Mouse (Mus musculus) right cerebral cortex, postnatal 4 days (tissue): ENCODE results near the gene Zbtb24.

ENCODE experiments used
- DNase-seq: peaks from one replicate; pipeline ENCODE4 v3.0.0-alpha.2; 2022

Gene Zbtb24

DNA sequence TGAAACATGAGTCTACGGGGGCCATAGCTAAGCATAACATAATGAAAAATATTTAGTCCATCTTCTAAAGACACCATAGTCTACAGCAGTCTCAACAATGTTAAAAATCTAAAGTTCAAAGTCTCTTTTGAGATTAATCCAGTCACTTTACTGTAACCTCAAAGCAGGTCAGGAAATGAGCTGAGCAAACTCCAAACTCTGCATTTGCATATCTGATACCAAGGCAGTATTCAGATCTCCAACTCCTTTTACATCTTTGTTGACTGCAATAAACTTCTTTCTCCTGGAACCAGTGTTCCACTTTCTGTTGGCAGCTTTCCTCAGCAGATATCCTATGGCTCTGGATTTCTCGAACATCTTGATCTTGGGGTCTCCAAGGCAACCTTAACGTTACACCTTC is 20.5 kb downstream of the Zbtb24 start:
- DNase-seq: no peak

- DNase-seq: no peak
Observed at GRCm38 (mm10) chr10:41472534-41472933, 22.4 kb downstream of the Zbtb24 start.

DNA sequence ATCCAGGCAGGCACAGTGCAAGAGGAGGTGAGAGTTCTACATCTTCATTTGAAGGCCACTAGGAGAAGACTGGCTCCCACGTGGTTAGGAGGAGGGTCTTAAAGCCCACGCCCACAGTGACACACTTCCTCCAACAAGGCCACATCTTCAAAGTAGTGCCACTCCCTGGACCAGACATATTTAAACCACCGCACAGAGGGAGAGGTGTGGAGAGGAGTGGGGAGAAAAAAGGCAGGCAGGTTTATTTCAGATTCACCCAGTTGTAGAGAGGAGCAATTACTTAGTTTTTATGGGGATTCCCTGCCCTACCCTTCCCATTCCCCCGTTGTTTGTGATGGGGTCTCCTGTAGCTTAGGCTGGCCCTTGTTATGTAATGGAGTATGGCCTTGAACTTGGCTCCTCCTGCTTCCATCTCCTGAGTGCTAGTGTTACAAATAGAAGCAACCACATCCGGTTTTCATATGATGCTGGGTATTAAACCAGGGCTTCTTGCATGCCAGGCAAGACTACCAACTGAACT is 22.8 kb downstream of the Zbtb24 start:
- DNase-seq: no peak

GRCm38 (mm10) chr10:41473782-41474468 is 23.7 kb downstream of the Zbtb24 start:
- DNase-seq: no peak

- DNase-seq: no peak
Observed at GRCm38 (mm10) chr10:41474981-41475391, 24.8 kb downstream of the Zbtb24 start.

- peak; percentile 62 for DNase-seq
Observed at GRCm38 (mm10) chr10:41476171-41477017, 26.2 kb downstream of the Zbtb24 start, which contains the start of gene Mical1. TSS of gene Mical1 (plus strand) at chr10:41476314.

DNA sequence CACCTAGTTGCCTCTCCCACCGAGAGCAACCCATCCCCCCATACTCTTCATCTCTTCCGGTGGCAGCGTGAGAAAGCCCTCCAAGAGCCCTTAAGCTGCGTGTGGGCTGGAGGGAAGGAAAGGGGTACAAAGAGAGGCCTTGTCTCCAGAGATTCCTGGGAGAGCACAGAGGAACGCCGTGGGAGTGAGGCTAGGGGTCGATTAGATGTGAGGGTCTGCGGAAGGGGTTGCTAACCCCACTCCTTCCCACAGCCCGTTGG is 26.8 kb downstream of the Zbtb24 start:
- peak; percentile 45 for DNase-seq

DNA sequence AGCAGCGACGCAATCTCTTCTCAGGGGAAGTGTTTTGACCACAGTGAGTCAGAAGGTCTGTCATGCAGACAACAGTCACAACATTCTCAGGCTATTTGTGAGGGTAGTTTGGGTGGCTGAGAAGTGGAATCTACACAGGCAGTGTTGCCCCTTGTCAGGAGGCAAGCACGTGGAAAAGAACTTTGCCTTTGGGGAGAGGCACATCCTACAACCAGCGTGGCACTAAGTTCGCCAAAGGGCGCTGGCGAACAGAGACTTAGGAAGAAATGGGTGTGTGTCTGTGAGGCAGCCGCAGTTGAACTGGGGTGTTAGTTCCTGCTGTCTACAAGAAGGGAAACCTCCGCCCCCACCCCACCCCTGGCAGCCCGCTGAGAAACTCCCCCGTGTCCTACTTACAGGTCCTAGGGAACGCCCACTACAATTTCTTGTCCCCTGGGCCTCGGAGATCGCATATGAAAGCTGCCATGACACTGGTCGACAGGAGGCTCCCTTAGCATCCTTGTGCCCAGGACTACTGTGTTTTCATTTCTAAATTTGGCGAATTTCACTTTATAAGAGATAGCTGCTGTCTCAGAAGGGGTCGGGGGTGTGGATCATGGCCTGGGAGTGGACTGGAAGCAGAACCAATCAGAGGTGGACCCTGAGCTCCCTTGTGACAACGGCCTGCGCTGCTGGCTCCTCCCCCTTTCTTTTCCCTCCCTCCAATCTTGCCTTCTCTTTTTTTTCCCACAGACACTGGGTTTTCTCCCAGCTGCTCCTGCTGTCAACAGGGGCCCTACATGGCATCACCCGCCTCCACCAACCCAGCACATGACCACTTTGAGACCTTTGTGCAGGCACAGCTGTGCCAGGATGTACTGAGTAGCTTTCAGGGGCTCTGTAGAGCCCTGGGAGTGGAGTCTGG is 27.3 kb downstream of the Zbtb24 start:
- DNase-seq: peak; percentile 55

- DNase-seq: no peak
Observed at GRCm38 (mm10) chr10:41479961-41480360, 29.8 kb downstream of the Zbtb24 start.

DNA sequence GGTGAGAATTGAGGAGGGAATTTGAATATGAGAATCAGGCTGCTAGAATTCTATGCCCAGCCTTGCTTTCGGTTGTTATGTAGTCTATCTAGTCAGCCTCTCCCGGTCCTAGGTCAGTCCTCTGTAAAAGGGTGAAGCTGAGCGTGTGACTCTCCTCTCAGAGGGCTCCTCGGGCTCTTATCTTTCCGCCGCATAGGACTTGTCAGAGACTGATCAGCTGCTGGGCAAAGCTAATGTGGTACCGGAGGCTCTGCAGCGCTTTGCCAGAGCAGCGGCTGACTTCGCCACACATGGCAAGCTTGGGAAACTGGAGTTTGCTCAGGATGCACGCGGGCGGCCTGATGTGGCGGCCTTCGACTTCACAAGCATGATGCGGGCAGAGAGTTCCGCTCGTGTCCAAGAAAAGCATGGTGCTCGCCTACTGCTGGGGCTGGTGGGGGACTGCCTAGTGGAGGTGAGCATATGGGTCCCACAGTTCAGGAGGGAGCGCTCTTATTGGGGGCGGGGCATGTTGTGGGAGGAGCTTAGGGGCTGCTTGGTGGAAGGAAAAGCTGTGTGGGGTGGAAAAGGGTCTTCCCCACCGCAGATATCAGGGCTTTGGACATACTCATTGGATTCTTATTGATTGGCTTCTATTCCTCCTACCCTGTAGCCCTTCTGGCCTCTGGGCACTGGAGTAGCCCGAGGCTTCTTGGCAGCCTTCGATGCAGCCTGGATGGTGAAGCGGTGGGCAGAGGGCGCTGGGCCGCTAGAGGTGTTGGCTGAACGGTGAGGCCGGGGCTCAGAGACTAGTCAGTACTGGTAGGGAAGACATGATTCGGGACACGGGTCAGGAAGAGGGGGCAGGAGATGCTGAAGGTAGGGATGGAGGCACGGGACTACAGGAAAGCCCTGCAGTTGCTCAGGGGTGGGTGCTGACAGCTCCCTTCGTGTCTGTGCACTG is 31.0 kb downstream of the Zbtb24 start:
- DNase-seq: no peak

GRCm38 (mm10) chr10:41482446-41482845 is 32.3 kb downstream of the Zbtb24 start:
- DNase-seq: no peak

- DNase-seq: no peak
Observed at GRCm38 (mm10) chr10:41485778-41486177, 35.6 kb downstream of the Zbtb24 start.

DNA sequence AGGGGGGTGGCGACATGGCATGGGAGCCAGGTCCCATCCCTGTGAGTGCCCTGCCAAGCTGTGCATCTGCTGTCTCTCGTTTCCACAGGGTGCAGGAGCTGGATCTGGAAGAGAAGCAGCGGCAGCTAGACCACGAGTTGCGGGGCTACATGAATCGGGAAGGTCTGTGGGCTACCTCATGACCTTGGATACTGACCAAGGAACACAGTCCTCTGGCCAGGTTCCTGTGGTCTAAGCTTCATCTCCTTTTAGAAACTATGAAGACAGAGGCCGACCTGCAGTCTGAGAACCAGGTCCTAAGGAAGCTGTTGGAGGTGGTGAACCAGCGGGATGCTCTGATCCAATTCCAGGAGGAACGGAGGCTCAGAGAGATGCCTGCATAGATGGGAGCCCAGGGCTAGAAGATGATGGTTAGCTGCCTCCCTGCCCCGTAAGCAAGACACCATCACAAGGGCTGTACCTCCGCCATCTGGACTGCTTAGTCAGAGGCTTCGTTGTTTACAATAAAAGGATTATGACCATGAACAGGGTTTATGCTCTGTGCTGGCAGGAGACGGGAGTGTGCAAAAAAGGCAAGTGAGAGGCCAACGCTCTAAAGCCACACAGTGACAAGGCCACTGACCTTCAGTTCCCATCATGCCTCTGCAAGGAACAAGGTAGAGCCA is 36.5 kb downstream of the Zbtb24 start:
- no peak for DNase-seq

- DNase-seq: no peak
Observed at GRCm38 (mm10) chr10:41488877-41489276, 38.7 kb downstream of the Zbtb24 start.

DNA sequence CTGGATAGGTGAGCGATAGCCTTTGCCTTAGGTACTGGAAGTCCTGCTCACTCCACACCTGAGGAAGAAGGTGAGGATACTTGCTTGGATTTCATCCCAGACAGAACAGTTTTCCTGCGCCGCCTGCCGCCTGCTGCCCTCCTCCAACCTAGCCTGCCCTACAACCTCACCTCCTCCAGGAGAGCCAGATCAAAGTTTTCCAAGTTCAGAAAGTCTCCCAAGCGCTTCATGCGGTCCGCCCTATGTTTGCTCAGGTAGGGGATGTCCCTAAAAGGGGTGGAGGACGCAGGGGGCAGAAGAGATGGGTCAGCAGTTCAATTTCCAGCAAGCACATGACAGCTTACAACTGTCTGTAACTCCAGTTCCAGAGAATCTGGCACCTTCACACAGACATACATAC is 39.1 kb downstream of the Zbtb24 start:
- DNase-seq: no peak

DNA sequence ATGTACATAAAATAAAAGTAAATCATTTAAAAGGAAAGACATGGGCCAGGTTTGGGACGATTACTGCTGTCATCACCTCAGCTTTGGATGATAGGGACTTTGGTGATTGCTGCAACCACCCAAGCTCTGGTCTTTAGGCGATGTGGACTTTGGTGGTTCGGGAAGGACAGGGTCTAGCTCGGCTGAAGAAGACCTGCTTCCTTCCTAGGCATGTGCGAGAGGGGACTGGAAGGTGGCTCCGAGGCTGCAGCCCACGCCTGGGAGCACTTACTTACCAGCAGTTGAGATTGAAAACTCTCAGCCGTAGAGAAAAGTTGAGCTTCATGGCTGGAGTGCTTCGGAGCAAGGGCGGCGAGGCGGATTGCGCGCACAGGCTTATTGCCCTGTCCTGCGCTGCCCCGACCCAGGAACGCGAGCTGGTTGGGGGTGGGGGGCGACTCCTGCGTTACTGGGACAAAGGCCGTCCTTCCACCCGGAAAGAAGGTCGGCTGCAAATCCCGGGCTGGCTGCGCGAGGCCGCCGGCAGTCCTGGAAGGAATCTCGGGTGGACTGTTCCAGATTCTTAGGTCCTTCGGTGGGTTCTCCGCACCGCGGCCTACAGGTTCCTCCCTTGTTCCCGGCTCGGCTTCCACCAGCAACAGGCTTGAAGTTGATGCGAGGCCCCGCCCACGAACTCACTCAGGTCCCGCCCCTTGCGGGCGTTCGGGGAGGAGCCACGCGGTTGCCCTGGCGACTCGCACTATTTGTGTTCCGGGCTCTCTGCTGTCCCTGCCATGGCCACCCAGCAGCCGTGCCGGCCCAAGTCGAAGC is 39.7 kb downstream of the Zbtb24 start, which contains the start of the genes Smpd2 and Ppil6:
Smpd2 (minus strand) TSS at position 662 of the 810 bp plus-strand sequence.
Ppil6 (plus strand) TSS at position 732 of the 810 bp plus-strand sequence.
- DNase-seq: peak; percentile 88

DNA sequence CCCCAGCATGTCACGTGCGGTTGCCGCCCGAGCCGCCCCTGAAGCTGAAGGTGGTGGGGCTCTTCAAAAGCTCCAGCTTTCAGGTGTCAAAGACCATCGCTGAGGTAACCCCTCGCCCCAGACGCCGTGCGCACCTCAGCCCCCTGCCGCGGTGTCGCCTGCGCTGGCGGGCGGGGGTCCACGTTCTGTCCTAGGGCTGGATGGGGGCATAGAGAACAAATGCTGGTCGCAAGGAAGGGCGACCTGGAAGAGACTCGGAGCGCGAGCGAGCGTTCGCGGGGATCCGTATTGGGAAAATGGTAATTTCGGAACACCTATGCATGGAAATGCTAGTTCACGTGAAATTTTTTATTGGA is 40.3 kb downstream of the Zbtb24 start:
- DNase-seq: no peak

DNA sequence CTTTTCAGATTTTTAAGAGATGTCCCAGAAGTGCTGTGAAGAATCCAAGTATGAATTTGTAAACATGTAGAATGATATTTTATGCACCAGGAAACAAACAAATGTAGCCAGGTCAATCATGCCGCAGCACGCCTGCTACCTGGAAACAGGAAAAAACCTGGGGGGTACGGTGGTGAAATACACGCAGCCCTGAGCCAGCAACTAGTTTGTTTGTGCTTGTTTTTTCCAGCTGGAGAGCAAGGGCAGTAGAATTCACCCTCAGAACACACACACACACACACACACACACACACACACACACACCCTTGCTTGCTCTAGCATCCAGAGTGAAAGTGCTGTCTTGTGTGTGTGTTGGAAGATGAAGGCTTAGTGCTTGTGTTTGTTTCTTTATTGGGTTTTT is 40.9 kb downstream of the Zbtb24 start:
- DNase-seq: no peak

GRCm38 (mm10) chr10:41500941-41501340 is 50.8 kb downstream of the Zbtb24 start:
- no peak for DNase-seq

DNA sequence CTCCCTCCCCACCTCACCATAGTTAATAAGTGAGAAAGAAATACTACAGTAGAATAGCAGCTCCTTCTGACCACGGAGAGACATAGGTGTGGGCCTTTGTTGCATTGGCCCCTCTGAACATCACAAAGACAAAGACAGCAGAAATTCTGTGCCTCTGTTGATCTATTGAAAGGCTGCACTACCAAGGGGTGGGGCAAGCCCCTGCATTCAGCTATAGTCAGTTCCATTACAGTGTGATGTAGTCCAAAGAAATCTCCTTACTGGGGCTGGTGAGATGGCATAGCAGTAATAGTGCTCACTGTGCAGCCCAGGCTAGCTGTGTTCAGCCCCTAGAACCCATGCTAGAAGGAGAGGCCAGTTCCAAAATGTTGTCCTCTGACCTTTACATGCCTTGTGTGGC is 54.8 kb downstream of the Zbtb24 start:
- no peak for DNase-seq
